ENCODE assay signal across 9 mouse cellular contexts in genomic region chr7:28452361-28453005, GRCm38 (mm10). TPM values are rescaled to one million over a fixed set of nuclear protein-coding genes. Genes with fewer than 3 reads are reported as not detected.
DNase-seq lines count a peak whose midpoint lies in the region; ATAC-seq and TF ChIP-seq lines count a peak whose summit lies in the region.
"Had no signal": no experiment of that assay in that cellular context is flagged by ENCODE, and none has a peak within 500 bp of the region (broad histone marks: within the 10 kb centered on the region; RNA-seq: fewer than 3 reads in every experiment).

No protein-coding gene starts in this region.

- peak overlapping the region; percentile 92 for H3K4me2 ChIP-seq in limb, embryonic 13.5 days (replicated peaks)

- H3K9ac ChIP-seq in limb, embryonic 13.5 days, result peak overlapping the region; percentile 90

- H3K27ac ChIP-seq in gastrocnemius, adult 2 months, result no peak overlapping the region; the same call in 1 of the 2 replicates
- H3K27ac ChIP-seq in spleen, adult 2 months (ENCODE audit: insufficient read depth, low read length), result no peak overlapping the region
- no peak overlapping the region; the same call in 1 of the 2 replicates for H3K27ac ChIP-seq in limb, embryonic 13.5 days

- peaks cover 6% of the 10 kb centered on the region for H3K4me1 ChIP-seq in spleen, adult 2 months (ENCODE audit: control insufficient read depth, insufficient read depth, insufficient read length)
- peaks cover 12% of the 10 kb centered on the region for H3K4me1 ChIP-seq in limb, embryonic 13.5 days

- H3K36me3 ChIP-seq in spleen, adult 2 months (ENCODE audit: control insufficient read depth, insufficient read depth, low read length), result peaks cover 2% of the 10 kb centered on the region; the same call in 1 of the 2 replicates
- H3K36me3 ChIP-seq in limb, embryonic 13.5 days, result peaks cover 30% of the 10 kb centered on the region

- DNase-seq in gastrocnemius, adult 2 months, result no peak
- no peak for DNase-seq in gastrocnemius, postnatal 36 days
- no peak for DNase-seq in spleen, adult 2 months (ENCODE audit: low read depth in 1 of 2, low spot score in 2 of 2)
- no peak for DNase-seq in spleen, postnatal 14 days (ENCODE audit: low spot score in 2 of 2)
- no peak for DNase-seq in adrenal gland, postnatal 10 days
- no peak for DNase-seq in frontal cortex, postnatal 36 days (ENCODE audit: low spot score in 2 of 2)
- no peak for DNase-seq in gastrocnemius, postnatal 4 days (ENCODE audit: low spot score in 2 of 2)

- 8% methylated on average over 23 of the region's 24 CpGs for WGBS in spleen, adult 2 months
- 3% methylated on average over 20 of the region's 24 CpGs for WGBS in limb, embryonic 13.5 days

- peak; percentile 22; the same call in 1 of the 2 replicates for ATAC-seq in limb, embryonic 13.5 days (ENCODE audit: low FRiP score, low read depth)

- no peaks in the 10 kb centered on the region for H3K9me3 ChIP-seq in limb, embryonic 13.5 days

- intact Hi-C loops in gastrocnemius, adult 2 months (cut with DNase I), result no loop called here
- intact Hi-C loops in gastrocnemius, postnatal 36 days (cut with DNase I), result loop anchor here (5.0 kb wide), 1 partner anchor 265 kb away; the partner anchor contains the start of gene Fbxo17

- H3K27me3 ChIP-seq in spleen, adult 2 months (ENCODE audit: control insufficient read depth, insufficient read depth, low read length), result peaks cover 5% of the 10 kb centered on the region
- no peaks in the 10 kb centered on the region for H3K27me3 ChIP-seq in limb, embryonic 13.5 days

- no peak for TF ChIP-seq POLR2A in spleen, adult 2 months (IDR thresholded peaks at IDR 0.05; ENCODE audit: low read depth, low read length)

- H3K4me3 ChIP-seq in gastrocnemius, adult 2 months, result peak overlapping the region; percentile 76
- peak overlapping the region; percentile 55 for H3K4me3 ChIP-seq in spleen, adult 2 months (ENCODE audit: extremely low read depth, insufficient read depth, insufficient read length)
- peak overlapping the region; percentile 86 for H3K4me3 ChIP-seq in limb, embryonic 13.5 days

- no peak for TF ChIP-seq CTCF in gastrocnemius, adult 2 months (IDR thresholded peaks at IDR 0.05)
- TF ChIP-seq CTCF in spleen, adult 2 months (IDR thresholded peaks at IDR 0.05; ENCODE audit: extremely low read depth, insufficient read depth, insufficient read length, insufficient replicate concordance), result no peak

RNA-seq across cellular contexts. Expression of gene Lrfn1, which starts 0.7 kb away (rescaled TPM):
- under 1 TPM; 0.14 to 0.18 TPM for total RNA-seq in gastrocnemius, adult 2 months (2021)
- under 1 TPM; 0.20 to 0.30 TPM for total RNA-seq in gastrocnemius, postnatal 36 days (2021)
- polyA plus RNA-seq in spleen, adult 2 months (2012; rRNA removed), result 2.7 and 3.3 TPM in 2 replicates
- polyA plus RNA-seq in limb, embryonic 13.5 days (2015; fragmentation: Nextera tagmentation; extraction: Ambion mirVana), result 4.1 and 5.0 TPM in 2 replicates
- 10 to 100 TPM in 1 of 2 experiments, 1 to 10 TPM in 1; 9.2 to 13.0 TPM for total RNA-seq in adrenal gland, postnatal 10 days (2021)
- total RNA-seq in gastrocnemius, postnatal 4 days (2021), result 1 to 10 TPM; 3.3 to 3.6 TPM

RNA-seq across cellular contexts. Expression of gene Gmfg, which starts 15.2 kb away (rescaled TPM):
- 1 to 10 TPM; 2.1 to 2.4 TPM for total RNA-seq in gastrocnemius, adult 2 months (2021)
- total RNA-seq in gastrocnemius, postnatal 36 days (2021), result 1 to 10 TPM; 2.2 to 4.4 TPM
- polyA plus RNA-seq in spleen, adult 2 months (2012; rRNA removed), result 43.1 and 46.2 TPM in 2 replicates
- polyA plus RNA-seq in limb, embryonic 13.5 days (2015; fragmentation: Nextera tagmentation; extraction: Ambion mirVana), result 7.8 and 8.6 TPM in 2 replicates
- total RNA-seq in adrenal gland, postnatal 10 days (2021), result 10 to 100 TPM; 23.3 to 24.7 TPM
- 10 to 100 TPM; 16.1 to 16.2 TPM for total RNA-seq in gastrocnemius, postnatal 4 days (2021)

RNA-seq across cellular contexts. Expression of gene Ifnl2, which starts 57.8 kb away (rescaled TPM):
- not detected for total RNA-seq in gastrocnemius, adult 2 months (2021)
- total RNA-seq in gastrocnemius, postnatal 36 days (2021), result not detected
- not detected in 2 replicates for polyA plus RNA-seq in spleen, adult 2 months (2012; rRNA removed)
- polyA plus RNA-seq in limb, embryonic 13.5 days (2015; fragmentation: Nextera tagmentation; extraction: Ambion mirVana), result not detected in 2 replicates
- not detected for total RNA-seq in adrenal gland, postnatal 10 days (2021)
- not detected for total RNA-seq in gastrocnemius, postnatal 4 days (2021)
- total RNA-seq: hematopoietic stem cell, adult 5-6 weeks had no signal

RNA-seq across cellular contexts. Expression of gene Paf1, which starts 59.7 kb away (rescaled TPM):
- total RNA-seq in gastrocnemius, adult 2 months (2021), result 10 to 100 TPM; 31.0 to 35.0 TPM
- total RNA-seq in gastrocnemius, postnatal 36 days (2021), result 10 to 100 TPM; 27.0 to 27.6 TPM
- 85.1 and 88.6 TPM in 2 replicates for polyA plus RNA-seq in spleen, adult 2 months (2012; rRNA removed)
- polyA plus RNA-seq in limb, embryonic 13.5 days (2015; fragmentation: Nextera tagmentation; extraction: Ambion mirVana), result 77.9 and 89.5 TPM in 2 replicates
- 10 to 100 TPM; 56.5 to 59.2 TPM for total RNA-seq in adrenal gland, postnatal 10 days (2021)
- 10 to 100 TPM; 41.2 to 55.6 TPM for total RNA-seq in gastrocnemius, postnatal 4 days (2021)

RNA-seq across cellular contexts. Expression of gene Med29, which starts 60.0 kb away (rescaled TPM):
- 10 to 100 TPM; 22.1 to 28.3 TPM for total RNA-seq in gastrocnemius, adult 2 months (2021)
- total RNA-seq in gastrocnemius, postnatal 36 days (2021), result 10 to 100 TPM; 19.1 to 22.1 TPM
- 26.6 and 31.5 TPM in 2 replicates for polyA plus RNA-seq in spleen, adult 2 months (2012; rRNA removed)
- 47.9 and 55.0 TPM in 2 replicates for polyA plus RNA-seq in limb, embryonic 13.5 days (2015; fragmentation: Nextera tagmentation; extraction: Ambion mirVana)
- 10 to 100 TPM; 19.8 to 25.9 TPM for total RNA-seq in adrenal gland, postnatal 10 days (2021)
- total RNA-seq in gastrocnemius, postnatal 4 days (2021), result 10 to 100 TPM; 23.7 to 25.1 TPM
